Mouse (Mus musculus): ENCODE measurements at regions not wholly inside any gene's neighbourhood (a gene's known extent, or its start where the extent isn't known, plus 50 kb on each side); places are given as distances from the start of the nearest gene placed in this dataset.

DNA sequence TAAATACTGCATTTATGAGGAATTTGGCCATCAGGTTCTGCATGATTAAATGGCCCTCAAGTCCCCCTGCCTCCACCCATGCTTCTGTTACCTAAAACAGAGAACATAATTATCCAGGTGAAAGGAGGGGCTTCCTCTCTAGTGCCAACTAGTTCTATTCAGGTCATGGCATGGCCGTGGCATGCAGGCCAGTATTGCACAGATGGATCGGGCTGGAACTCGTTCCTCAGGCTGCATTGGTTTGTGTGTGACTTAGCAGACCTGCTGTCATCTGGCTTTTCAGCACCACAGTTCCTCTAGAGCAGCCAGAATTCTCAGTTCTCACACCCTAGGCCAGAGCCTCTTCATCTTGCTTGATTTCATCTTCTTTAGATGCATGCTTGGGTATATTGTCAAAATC is 87.2 kb upstream of the Ccdc122 start:
- DNase-seq (ENCODE audit: low read depth in 3 of 3, low spot score in 3 of 3) (no peak), ATAC-seq (ENCODE audit: insufficient read depth) (no peak)
- 0 out of 4 replicates have a peak, but pooled peaks cover 0 to 2% of the 10 kb centered on the region in 2 experiments for H3K4me1 ChIP-seq (replicated peaks; ENCODE audit: control insufficient read depth in 2 of 2, insufficient read depth in 2 of 2, low read length in 1 of 2)
- no peak overlapping the region for H3K9ac ChIP-seq (replicated peaks)
- no peaks in the 10 kb centered on the region for H3K9me3 ChIP-seq (ENCODE audit: control insufficient read depth, low read length)
- WGBS (ENCODE audit: insufficient replicate concordance): 65% methylated on average over 3 of the region's 3 CpGs
- H3K4me2 ChIP-seq (ENCODE audit: low read depth): no peak overlapping the region
- H3K36me3 ChIP-seq (replicated peaks; ENCODE audit: control insufficient read depth, insufficient read depth, low read depth): no peaks in the 10 kb centered on the region
- H3K27me3 ChIP-seq (ENCODE audit: control insufficient read depth, insufficient read depth, low read length): no peaks in the 10 kb centered on the region
- no peak overlapping the region for H3K4me3 ChIP-seq (ENCODE audit: insufficient read depth in 1 of 2, low read depth in 2 of 2, low read length in 2 of 2)
- no peak overlapping the region for H3K27ac ChIP-seq
- TF ChIP-seq EP300 (IDR thresholded peaks at IDR 0.05; ENCODE audit: low read depth) (no peak), CTCF (IDR thresholded peaks at IDR 0.05; ENCODE audit: low read depth) (no peak)

DNA sequence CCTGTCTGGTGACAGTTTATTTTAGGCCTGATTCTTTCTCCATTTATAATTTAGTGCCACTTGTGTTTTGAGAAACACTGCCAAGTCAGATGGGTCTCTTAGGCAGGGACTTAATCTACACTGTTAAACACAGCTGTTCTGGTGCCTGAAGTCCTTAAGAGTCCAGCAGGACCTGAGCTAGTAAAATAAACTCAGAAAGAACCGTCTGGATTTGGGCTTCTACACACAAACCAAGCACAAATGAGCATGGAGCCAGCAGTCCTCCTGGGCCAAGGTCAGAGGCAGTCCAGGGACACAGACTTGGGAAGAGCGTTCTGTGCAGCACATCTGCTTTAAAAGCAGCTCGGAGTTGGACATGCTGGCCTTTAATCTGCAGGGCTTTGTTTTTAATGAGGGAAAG is 87.6 kb upstream of the Ccdc122 start:
- Histone ChIP-seq H3K4me2 (ENCODE audit: low read depth) (no peak overlapping the region), H3K27me3 (ENCODE audit: control insufficient read depth, insufficient read depth, low read length) (no peaks in the 10 kb centered on the region), H3K4me3 (ENCODE audit: insufficient read depth in 1 of 2, low read depth in 2 of 2, low read length in 2 of 2) (no peak overlapping the region), H3K4me1 (replicated peaks; ENCODE audit: control insufficient read depth in 2 of 2, insufficient read depth in 2 of 2, low read length in 1 of 2) (0 out of 4 replicates have a peak, but pooled peaks cover 0 to 2% of the 10 kb centered on the region in 2 experiments), H3K27ac (no peak overlapping the region), H3K9me3 (ENCODE audit: control insufficient read depth, low read length) (no peaks in the 10 kb centered on the region), H3K36me3 (replicated peaks; ENCODE audit: control insufficient read depth, insufficient read depth, low read depth) (no peaks in the 10 kb centered on the region), H3K9ac (replicated peaks) (no peak overlapping the region)
- no peak for ATAC-seq (ENCODE audit: insufficient read depth)
- WGBS (ENCODE audit: insufficient replicate concordance): 53% methylated on average over 3 of the region's 3 CpGs
- TF ChIP-seq EP300 (IDR thresholded peaks at IDR 0.05; ENCODE audit: low read depth) (no peak), CTCF (IDR thresholded peaks at IDR 0.05; ENCODE audit: low read depth) (no peak)
- DNase-seq (ENCODE audit: low read depth in 3 of 3, low spot score in 3 of 3): no peak

DNA sequence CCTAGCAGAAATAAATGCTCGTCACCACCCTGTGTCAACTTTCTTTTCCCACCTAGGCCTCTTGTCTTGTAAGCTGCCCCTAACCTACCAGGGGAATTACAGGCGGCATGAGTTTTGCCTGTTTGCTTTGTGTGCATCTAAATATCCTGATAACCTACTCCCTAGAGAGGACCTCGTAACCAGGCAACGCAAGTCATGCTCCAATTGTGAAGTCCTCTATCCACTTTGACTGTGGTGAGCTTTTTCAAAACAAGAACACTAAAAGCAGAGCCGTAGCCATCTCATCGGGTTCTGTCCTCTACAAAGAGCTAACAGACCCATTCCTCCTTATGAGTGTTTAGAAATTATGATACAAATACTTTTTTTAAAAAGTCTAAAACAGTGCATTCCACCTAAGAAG is 88.1 kb upstream of the Ccdc122 start:
- ATAC-seq (ENCODE audit: insufficient read depth): no peak
- TF ChIP-seq CTCF (IDR thresholded peaks at IDR 0.05; ENCODE audit: low read depth): no peak
- no peak for TF ChIP-seq EP300 (IDR thresholded peaks at IDR 0.05; ENCODE audit: low read depth)

DNA sequence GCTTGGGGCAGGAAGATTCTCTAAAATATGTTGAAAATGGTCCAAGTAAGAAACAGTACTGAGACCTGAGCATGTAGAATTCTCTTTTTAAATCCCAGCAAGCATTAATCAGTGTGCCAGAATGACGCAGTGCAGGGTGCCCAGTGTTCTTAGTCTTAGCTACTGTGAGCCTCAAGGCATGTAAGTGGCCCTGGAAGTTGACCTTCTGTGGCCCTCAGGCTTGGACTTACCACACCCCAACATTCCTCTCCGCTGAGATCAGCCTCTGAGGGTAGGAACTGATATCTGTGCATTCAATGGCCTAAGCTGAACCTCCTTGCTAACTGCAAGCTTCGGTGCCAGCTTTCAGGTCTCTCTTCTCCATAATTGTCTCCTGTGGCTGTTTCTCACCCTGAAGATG is 89.4 kb upstream of the Ccdc122 start:
- TF ChIP-seq EP300 (IDR thresholded peaks at IDR 0.05; ENCODE audit: low read depth) (no peak), CTCF (IDR thresholded peaks at IDR 0.05; ENCODE audit: low read depth) (no peak)
- H3K4me1 ChIP-seq (replicated peaks; ENCODE audit: control insufficient read depth in 2 of 2, insufficient read depth in 2 of 2, low read length in 1 of 2): 0 out of 4 replicates have a peak, but pooled peaks cover 0 to 2% of the 10 kb centered on the region in 2 experiments
- WGBS (ENCODE audit: insufficient replicate concordance): 47% methylated on average over 3 of the region's 3 CpGs
- H3K27me3 ChIP-seq (ENCODE audit: control insufficient read depth, insufficient read depth, low read length): no peaks in the 10 kb centered on the region
- H3K9me3 ChIP-seq (ENCODE audit: control insufficient read depth, low read length): no peaks in the 10 kb centered on the region
- H3K9ac ChIP-seq (replicated peaks): no peak overlapping the region
- DNase-seq (ENCODE audit: low read depth in 3 of 3, low spot score in 3 of 3) (no peak), ATAC-seq (ENCODE audit: insufficient read depth) (no peak)
- no peak overlapping the region for H3K4me2 ChIP-seq (ENCODE audit: low read depth)
- no peak overlapping the region for H3K27ac ChIP-seq
- no peak overlapping the region for H3K4me3 ChIP-seq (ENCODE audit: insufficient read depth in 1 of 2, low read depth in 2 of 2, low read length in 2 of 2)
- H3K36me3 ChIP-seq (replicated peaks; ENCODE audit: control insufficient read depth, insufficient read depth, low read depth): no peaks in the 10 kb centered on the region

More for the DNA sequence above, 88.1 kb upstream of the Ccdc122 start:
- Histone ChIP-seq H3K9me3 (ENCODE audit: control insufficient read depth, low read length) (no peaks in the 10 kb centered on the region), H3K4me1 (replicated peaks; ENCODE audit: control insufficient read depth in 2 of 2, insufficient read depth in 2 of 2, low read length in 1 of 2) (0 out of 4 replicates have a peak, but pooled peaks cover 0 to 2% of the 10 kb centered on the region in 2 experiments), H3K27ac (no peak overlapping the region), H3K9ac (replicated peaks) (no peak overlapping the region), H3K36me3 (replicated peaks; ENCODE audit: control insufficient read depth, insufficient read depth, low read depth) (no peaks in the 10 kb centered on the region), H3K4me2 (ENCODE audit: low read depth) (no peak overlapping the region), H3K4me3 (ENCODE audit: insufficient read depth in 1 of 2, low read depth in 2 of 2, low read length in 2 of 2) (no peak overlapping the region), H3K27me3 (ENCODE audit: control insufficient read depth, insufficient read depth, low read length) (no peaks in the 10 kb centered on the region)
- WGBS (ENCODE audit: insufficient replicate concordance): 60% methylated on average over 6 of the region's 6 CpGs
- DNase-seq (ENCODE audit: low read depth in 3 of 3, low spot score in 3 of 3): no peak

DNA sequence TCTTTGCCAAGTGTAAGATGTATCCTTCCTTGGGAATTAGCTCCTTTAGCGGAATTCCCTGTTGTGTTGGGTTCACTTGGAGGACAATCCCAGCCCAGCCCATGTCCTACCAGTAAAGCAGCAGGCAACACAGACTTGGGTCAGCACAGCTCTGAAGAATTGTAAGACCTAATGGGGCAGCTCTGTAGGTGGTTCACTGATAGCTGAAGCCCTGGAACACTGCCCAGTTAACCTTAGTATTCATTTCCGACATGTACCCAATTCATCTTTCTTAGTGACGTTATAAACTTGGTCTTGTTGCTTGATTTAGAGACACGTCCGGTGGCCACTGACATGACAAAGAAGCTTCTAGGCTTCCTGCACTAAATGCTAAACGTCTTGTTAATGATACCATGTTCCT is 90.9 kb upstream of the Ccdc122 start:
- 60% methylated on average over 6 of the region's 6 CpGs for WGBS (ENCODE audit: insufficient replicate concordance)
- no peak for DNase-seq (ENCODE audit: low read depth in 3 of 3, low spot score in 3 of 3)
- TF ChIP-seq EP300 (IDR thresholded peaks at IDR 0.05; ENCODE audit: low read depth) (no peak), CTCF (IDR thresholded peaks at IDR 0.05; ENCODE audit: low read depth) (no peak)
- no peaks in the 10 kb centered on the region for H3K36me3 ChIP-seq (replicated peaks; ENCODE audit: control insufficient read depth, insufficient read depth, low read depth)
- H3K4me2 ChIP-seq (ENCODE audit: low read depth): no peak overlapping the region
- no peaks in the 10 kb centered on the region for H3K27me3 ChIP-seq (ENCODE audit: control insufficient read depth, insufficient read depth, low read length)
- no peak overlapping the region for H3K4me3 ChIP-seq (ENCODE audit: insufficient read depth in 1 of 2, low read depth in 2 of 2, low read length in 2 of 2)
- no peak for ATAC-seq (ENCODE audit: insufficient read depth)
- no peak overlapping the region for H3K27ac ChIP-seq
- H3K9ac ChIP-seq (replicated peaks): no peak overlapping the region
- H3K9me3 ChIP-seq (ENCODE audit: control insufficient read depth, low read length): no peaks in the 10 kb centered on the region
- 0 out of 4 replicates have a peak, but pooled peaks cover 0 to 2% of the 10 kb centered on the region in 2 experiments for H3K4me1 ChIP-seq (replicated peaks; ENCODE audit: control insufficient read depth in 2 of 2, insufficient read depth in 2 of 2, low read length in 1 of 2)

Data from liver, embryonic 14.5 days (tissue).